Mouse (Mus musculus) heart, adult 2 months (tissue): ENCODE measurements around the gene Slc39a2. TPM values are rescaled to one million over a fixed set of nuclear protein-coding genes. Genes with fewer than 3 reads are reported as not detected.

Experiments used
- DNase-seq, 2 experiments: peaks; one replicate each; pipeline ENCODE4 v3.0.0; 2021
- H3K27ac ChIP-seq: fragments of 200-600 bp; 2 replicates; pipeline ENCODE4 v1.8.1; 2022
- H3K27me3 ChIP-seq: fragments of 200-500 bp; 2 replicates; pipeline ENCODE4 v1.6.1; 2012; ENCODE audit warnings: mild to moderate bottlenecking, low read length, inconsistent platforms, mixed read lengths; ENCODE audit not compliant: control insufficient read depth, insufficient read depth
- H3K36me3 ChIP-seq: fragments of 200-500 bp; 2 replicates; pipeline ENCODE4 v1.6.1; 2012; ENCODE audit warnings: low read length, inconsistent platforms; ENCODE audit not compliant: control insufficient read depth, insufficient read depth
- H3K4me1 ChIP-seq: fragments of 200-500 bp; 2 replicates; pipeline ENCODE4 v1.6.1; 2011; ENCODE audit warnings: low read length; ENCODE audit not compliant: control insufficient read depth, insufficient read depth
- H3K4me3 ChIP-seq: fragments of 200-600 bp; 2 replicates; pipeline ENCODE4 v1.8.1; 2022
- H3K79me2 ChIP-seq: fragments of 200-500 bp; replicated peaks from 2 replicates; pipeline ENCODE4 v1.6.1; 2012; ENCODE audit warnings: mild to moderate bottlenecking, inconsistent platforms, low read length, moderate library complexity, mixed read lengths; ENCODE audit not compliant: control insufficient read depth, insufficient read depth
- H3K9ac ChIP-seq: fragments of 200-500 bp; 2 replicates; pipeline ENCODE4 v1.6.1; 2012; ENCODE audit warnings: low read depth, mild to moderate bottlenecking, control low read depth, inconsistent platforms, low read length, mixed read lengths
- CTCF ChIP-seq: fragments of 200-600 bp; IDR thresholded peaks from 2 replicates; pipeline ENCODE4 v1.8.1; 2022; ENCODE audit warnings: antibody characterized with exemption, mild to moderate bottlenecking, moderate library complexity
- EP300 ChIP-seq: fragments of 200-500 bp; IDR thresholded peaks from 2 replicates; pipeline ENCODE4 v1.6.1; 2011; ENCODE audit warnings: low read depth, low read length, control low read depth; ENCODE audit not compliant: insufficient read depth
- POLR2A ChIP-seq: fragments of 200-500 bp; IDR thresholded peaks from 2 replicates; pipeline ENCODE4 v1.6.1; 2011; ENCODE audit warnings: mild to moderate bottlenecking, low read depth, low read length, control low read depth; ENCODE audit not compliant: insufficient read depth
- WGBS: fragments of 180-500 bp; shearing (Covaris S2); methylation state at CpG from one replicate; pipeline ENCODE4 v1.1.7; 2018; 5-methylcytosine and 5-hydroxymethylcytosine counted together
- intact Hi-C: fragments of 180-260 bp; cut with DNase I; formaldehyde crosslinking; loops from one replicate; pipeline ENCODE4 v1.15.1; 2025
- polyA plus RNA-seq: library from polyadenylated mRNA; depleted of rRNA; stranded (reverse); fragments of >200 nt; gene quantifications from 2 replicates; pipeline ENCODE4 v1.2.3, GENCODE M21; 2012
- total RNA-seq, 2 experiments: library from RNA; stranded (reverse); gene quantifications; 2 replicates each; pipeline ENCODE4 v1.2.3; 2021

The Slc39a2 gene
- total and polyA plus RNA-seq, 3 experiments, result 0.16 to 0.53 (median 0.25) TPM

DNA sequence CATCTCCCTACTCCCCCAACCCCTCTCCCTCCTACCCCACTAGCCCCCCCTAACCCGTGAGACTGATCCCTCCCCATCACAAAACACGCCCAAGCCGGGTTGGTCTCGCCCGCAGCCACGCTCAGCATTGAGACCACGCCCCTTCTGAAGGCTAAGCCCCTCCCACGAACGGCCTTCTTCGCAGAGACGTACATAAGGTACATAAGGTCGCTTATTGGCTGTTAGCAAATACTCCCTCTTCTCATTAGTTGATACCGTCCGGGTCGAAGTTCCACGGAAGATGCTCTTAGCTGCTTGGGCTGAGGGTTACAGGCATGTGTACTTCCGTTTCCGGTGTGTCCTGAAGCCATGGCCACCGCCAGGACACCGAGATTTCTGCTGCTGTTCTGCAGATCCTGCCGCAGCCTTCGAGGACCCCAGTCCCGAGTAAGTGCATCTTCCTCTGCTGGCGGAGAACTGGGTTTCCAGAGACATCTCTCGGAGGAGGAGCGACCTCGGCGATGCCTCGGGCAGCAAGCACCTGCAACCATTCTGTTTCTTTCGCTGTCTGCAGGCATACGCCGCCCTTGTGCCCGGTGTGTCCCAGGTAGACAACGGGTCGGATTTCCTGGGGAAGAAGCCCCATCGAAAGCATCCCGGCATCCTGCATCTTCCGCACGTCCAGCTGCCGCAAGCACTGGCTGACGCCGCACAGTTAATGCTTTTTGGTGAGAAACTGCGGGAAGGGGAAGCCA, 7.9 kb upstream of the Slc39a2 start, which contains the start of gene Mettl17:
Gene Mettl17, plus strand, starts transcription at position 245 of the 734 bp plus-strand sequence.
- WGBS, result under 1% methylated on average over 43 of the region's 43 CpGs
- Histone ChIP-seq H3K79me2 (no peaks in the 10 kb centered on the region), H3K36me3 (no peaks in the 10 kb centered on the region; the same call in 1 of the 2 replicates), H3K27ac (peak within 1 kb of the TSS; percentile 69), H3K27me3 (no peaks in the 10 kb centered on the region), H3K9ac (peak within 1 kb of the TSS; percentile 60), H3K4me1 (no peaks in the 10 kb centered on the region), H3K4me3 (peak within 1 kb of the TSS; percentile 66)
- DNase-seq, result peak; percentile 90 to 93
- TF ChIP-seq EP300, result 0 out of 2 replicates have a peak, but pooled peaks have one; percentile 44
- TF ChIP-seq CTCF, result peak; percentile 35
- peak; percentile 82 for TF ChIP-seq POLR2A
- intact Hi-C loops, result loop anchor here (2.0 kb wide), 1 partner anchor 420 kb away; the partner anchor contains the start of gene Mettl3

- no peak overlapping the region for H3K4me3 ChIP-seq
- WGBS, result 67% methylated on average over 6 of the region's 6 CpGs
- H3K27me3 ChIP-seq, result no peaks in the 10 kb centered on the region
- no peak overlapping the region for H3K27ac ChIP-seq
- intact Hi-C loops, result no loop called here
- no peak for DNase-seq
- TF ChIP-seq EP300, result no peak
- no peak for TF ChIP-seq POLR2A
- no peak for TF ChIP-seq CTCF
- no peaks in the 10 kb centered on the region; the same call in 1 of the 2 replicates for H3K36me3 ChIP-seq
- H3K79me2 ChIP-seq, result no peaks in the 10 kb centered on the region
- no peak overlapping the region for H3K9ac ChIP-seq
- H3K4me1 ChIP-seq, result no peaks in the 10 kb centered on the region
Observed at GRCm38 (mm10) chr14:51886051-51886450, 6.6 kb upstream of the Slc39a2 start.

DNA sequence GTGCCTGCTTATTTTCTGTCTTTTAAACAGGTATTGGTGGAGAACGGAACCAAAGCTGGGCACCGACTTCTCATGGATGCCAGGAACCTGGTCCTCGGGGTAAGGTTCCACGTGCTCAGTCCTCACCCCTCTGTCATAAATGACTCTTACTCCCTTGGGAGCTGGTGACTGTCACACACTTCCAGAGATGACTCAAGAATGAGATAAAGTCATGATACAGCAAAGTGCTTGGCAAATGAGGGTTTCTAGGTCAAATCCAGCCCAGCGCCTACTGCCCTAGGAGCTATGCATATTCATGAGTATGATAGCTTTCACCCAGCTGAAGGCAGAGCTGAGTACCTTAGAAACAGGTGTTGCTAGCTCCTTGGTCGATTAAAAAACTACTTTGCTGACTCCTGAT, 2.9 kb upstream of the Slc39a2 start:
- TF ChIP-seq CTCF, result no peak
- TF ChIP-seq POLR2A, result no peak
- TF ChIP-seq EP300, result no peak
- no peaks in the 10 kb centered on the region; the same call in 1 of the 2 replicates for H3K36me3 ChIP-seq
- no peak overlapping the region for H3K9ac ChIP-seq
- DNase-seq, result no peak
- H3K27me3 ChIP-seq, result no peaks in the 10 kb centered on the region
- no peaks in the 10 kb centered on the region for H3K79me2 ChIP-seq
- no peaks in the 10 kb centered on the region for H3K4me1 ChIP-seq
- no peak overlapping the region for H3K27ac ChIP-seq
- H3K4me3 ChIP-seq, result no peak overlapping the region
- WGBS, result 84% methylated on average over 6 of the region's 6 CpGs
- intact Hi-C loops, result no loop called here

DNA sequence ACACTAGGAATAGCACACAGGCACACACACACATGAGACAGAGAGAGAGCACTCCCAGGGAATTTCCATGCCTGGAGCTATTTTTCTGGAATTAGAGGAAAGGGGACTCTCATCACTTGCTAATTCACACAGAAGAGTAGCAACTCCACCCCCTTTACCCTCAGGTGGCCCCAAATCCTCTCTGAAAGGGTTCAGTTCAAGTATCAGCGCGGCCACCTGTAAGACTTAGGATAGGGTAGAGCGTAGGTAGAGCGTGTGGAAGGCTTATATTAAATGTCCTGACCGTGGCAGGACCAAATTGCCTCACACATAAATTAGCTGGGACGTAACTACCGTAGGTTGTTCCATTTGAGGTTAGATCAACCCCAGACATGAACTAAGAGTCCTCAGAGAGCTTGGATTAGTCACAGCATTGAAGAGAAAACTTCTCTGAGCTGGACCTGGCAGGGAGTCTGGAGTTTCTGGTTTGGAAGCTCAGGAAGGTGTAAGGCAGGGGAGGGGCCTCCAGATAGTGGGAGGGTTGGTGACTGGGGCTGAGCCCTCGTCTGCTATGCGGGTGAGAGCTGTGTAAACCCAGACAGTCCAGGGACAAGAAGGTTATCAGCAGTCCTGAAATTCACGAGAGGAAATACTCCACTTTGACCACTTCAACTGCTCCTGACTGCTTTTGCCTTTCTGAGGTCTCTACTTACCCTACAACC, 555 bp downstream of the Slc39a2 start:
- no peak overlapping the region for H3K4me3 ChIP-seq
- H3K9ac ChIP-seq, result no peak overlapping the region
- no peaks in the 10 kb centered on the region for H3K79me2 ChIP-seq
- no peak for DNase-seq
- no peaks in the 10 kb centered on the region for H3K4me1 ChIP-seq
- H3K36me3 ChIP-seq, result no peaks in the 10 kb centered on the region
- H3K27ac ChIP-seq, result no peak overlapping the region
- no peaks in the 10 kb centered on the region for H3K27me3 ChIP-seq
- 54% methylated on average over 10 of the region's 10 CpGs for WGBS
- TF ChIP-seq CTCF (no peak), POLR2A (no peak), EP300 (no peak)
- intact Hi-C loops, result no loop called here

DNA sequence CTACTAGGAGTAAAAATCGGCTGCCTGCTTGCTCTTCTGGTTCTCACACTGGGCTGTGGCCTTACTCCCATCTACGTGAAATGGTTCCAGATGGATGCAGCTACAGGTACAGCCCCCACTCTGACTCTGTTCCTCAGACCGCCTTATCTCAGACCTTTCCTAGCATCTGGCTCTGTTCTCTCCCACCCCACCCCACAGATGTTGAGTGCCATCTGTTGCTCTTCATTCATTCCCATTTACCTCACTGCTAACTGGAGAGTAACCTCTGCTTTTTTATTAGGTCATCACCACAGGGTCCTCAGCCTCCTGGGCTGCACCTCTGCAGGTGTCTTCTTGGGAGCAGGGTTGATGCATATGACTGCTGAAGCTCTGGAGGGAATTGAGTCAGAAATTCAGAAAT, 1.1 kb downstream of the Slc39a2 start:
- DNase-seq, result no peak
- 64% methylated on average over 3 of the region's 3 CpGs for WGBS
- Histone ChIP-seq H3K4me3 (no peak overlapping the region), H3K36me3 (no peaks in the 10 kb centered on the region), H3K4me1 (no peaks in the 10 kb centered on the region), H3K9ac (no peak overlapping the region), H3K79me2 (no peaks in the 10 kb centered on the region), H3K27ac (no peak overlapping the region), H3K27me3 (no peaks in the 10 kb centered on the region)
- TF ChIP-seq CTCF, result no peak
- TF ChIP-seq POLR2A, result no peak
- no peak for TF ChIP-seq EP300
- intact Hi-C loops, result no loop called here

GRCm38 (mm10) chr14:51895071-51895470, 2.4 kb downstream of the Slc39a2 start:
- no peaks in the 10 kb centered on the region for H3K4me1 ChIP-seq
- no peak for DNase-seq
- H3K4me3 ChIP-seq, result no peak overlapping the region
- 83% methylated on average over 14 of the region's 14 CpGs for WGBS
- no peak overlapping the region for H3K9ac ChIP-seq
- no peaks in the 10 kb centered on the region for H3K79me2 ChIP-seq
- intact Hi-C loops, result no loop called here
- H3K36me3 ChIP-seq, result no peaks in the 10 kb centered on the region
- H3K27me3 ChIP-seq, result no peaks in the 10 kb centered on the region
- TF ChIP-seq CTCF (no peak), EP300 (no peak), POLR2A (no peak)
- H3K27ac ChIP-seq, result no peak overlapping the region
